Mouse (Mus musculus): Measurements from ENCODE around the gene Slc25a33. TPM values are rescaled to one million over a fixed set of nuclear protein-coding genes. Genes with fewer than 3 reads are reported as not detected.

Slc25a33 gene
- polyA plus RNA-seq, 1 experiment from 2014 or later = 21.8 TPM

DNA sequence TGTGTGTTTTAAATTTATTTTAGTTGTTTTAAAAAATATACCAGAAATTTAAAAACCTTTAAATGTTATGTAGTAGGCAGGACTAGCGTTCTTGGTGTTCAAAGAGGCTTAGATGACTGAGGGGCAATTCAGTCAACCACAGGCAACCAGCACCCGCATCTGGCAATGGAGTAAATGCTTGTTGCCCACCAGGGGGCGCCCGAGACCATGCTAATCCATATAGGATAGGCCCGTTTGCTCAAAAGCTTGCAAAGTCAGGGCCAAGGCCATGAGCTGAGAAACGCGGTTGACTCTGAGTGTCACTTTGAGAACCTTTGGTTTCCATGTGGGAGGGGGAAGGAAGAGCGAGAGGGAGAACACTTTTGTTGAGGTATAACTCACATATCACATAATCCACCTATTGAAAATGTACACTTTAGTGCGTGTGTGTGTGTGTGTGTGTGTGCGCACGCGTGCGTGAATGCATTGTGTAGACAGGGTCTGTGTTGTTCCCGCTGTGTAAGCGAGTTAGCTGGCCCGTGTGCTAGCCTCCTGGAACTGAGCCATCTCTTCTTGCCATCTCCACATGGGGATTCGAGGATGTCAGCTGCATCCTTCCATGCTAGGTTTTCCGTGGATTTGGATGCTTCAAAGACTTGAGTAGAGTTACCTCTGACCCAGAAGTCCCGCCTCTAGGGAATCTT, 32.8 kb upstream of the Slc25a33 start:
- H3K9me3 ChIP-seq = no peaks in the 10 kb centered on the region
- no peak overlapping the region for H3K4me2 ChIP-seq (replicated peaks)
- no peak overlapping the region for H3K9ac ChIP-seq (replicated peaks)
- no peak overlapping the region for H3K4me3 ChIP-seq
- H3K27ac ChIP-seq (replicated peaks) = no peak overlapping the region
- peaks cover 7% of the 10 kb centered on the region for H3K27me3 ChIP-seq
- ATAC-seq (replicated peaks) = peak; percentile 82
- no peaks in the 10 kb centered on the region for H3K36me3 ChIP-seq
- 0 out of 2 replicates have a peak, but pooled peaks cover 6% of the 10 kb centered on the region for H3K4me1 ChIP-seq
- 42% methylated on average over 19 of the region's 19 CpGs for WGBS

DNA sequence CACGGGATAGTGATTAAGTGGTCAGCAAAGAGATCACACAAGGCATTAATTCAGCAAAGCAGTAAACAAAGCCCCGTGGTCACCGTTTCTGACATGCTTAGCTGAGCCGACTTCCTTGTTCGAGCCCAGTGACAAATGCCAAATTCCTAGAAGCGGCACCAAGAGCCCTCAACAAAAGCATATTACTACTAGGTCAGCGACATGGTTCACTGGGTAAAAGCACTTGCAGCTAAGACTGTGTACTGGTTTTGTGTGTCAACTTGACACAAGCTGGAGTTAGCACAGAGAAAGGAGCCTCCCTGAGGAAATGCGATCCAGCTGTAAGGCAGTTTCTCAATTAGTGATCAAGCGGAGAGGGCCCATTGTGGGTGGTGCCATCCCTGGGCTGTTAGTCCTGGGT, 28.2 kb upstream of the Slc25a33 start:
- Histone ChIP-seq H3K9me3 (no peaks in the 10 kb centered on the region), H3K4me2 (replicated peaks) (no peak overlapping the region), H3K4me1 (no peaks in the 10 kb centered on the region), H3K9ac (replicated peaks) (no peak overlapping the region), H3K4me3 (no peak overlapping the region), H3K36me3 (no peaks in the 10 kb centered on the region), H3K27me3 (no peaks in the 10 kb centered on the region), H3K27ac (replicated peaks) (no peak overlapping the region)
- ATAC-seq (replicated peaks) = no peak
- WGBS = 19% methylated on average over 9 of the region's 9 CpGs

DNA sequence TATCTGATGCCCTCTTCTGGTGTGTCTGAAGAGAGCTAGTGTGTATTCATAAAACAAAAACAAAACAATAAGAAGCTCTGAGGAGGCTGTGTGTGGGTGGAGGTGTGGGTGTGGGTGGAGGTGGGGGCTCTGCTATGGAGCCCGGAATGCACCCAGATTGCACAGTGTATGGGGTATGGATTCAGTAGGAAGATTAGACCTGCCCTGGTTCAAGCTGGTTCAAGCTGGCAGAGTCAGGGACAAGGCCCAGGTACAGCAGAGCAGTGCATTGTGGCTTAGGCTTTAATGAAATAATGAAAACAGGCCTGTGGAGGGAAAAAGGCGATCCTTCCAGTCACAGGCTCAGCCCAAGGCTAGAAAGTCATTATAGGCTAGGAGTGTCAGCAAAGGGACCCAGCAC, 26.5 kb upstream of the Slc25a33 start:
- no peak overlapping the region for H3K27ac ChIP-seq (replicated peaks)
- ATAC-seq (replicated peaks) = no peak

DNA sequence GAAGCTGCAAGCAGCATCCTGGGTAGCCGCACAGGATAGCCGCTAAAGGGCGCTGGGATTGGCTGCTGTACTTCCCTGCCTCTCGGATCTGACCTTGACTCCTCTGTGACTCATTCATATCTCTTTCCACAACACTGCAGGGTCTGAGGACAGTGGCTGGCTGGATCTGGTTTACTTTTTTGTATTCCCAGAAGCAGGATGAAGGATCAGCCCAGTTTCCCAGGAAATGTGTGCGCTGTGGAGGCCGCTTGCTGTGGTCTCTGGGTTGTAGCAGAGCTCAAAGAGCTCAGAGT, 26.0 kb upstream of the Slc25a33 start:
- Histone ChIP-seq H3K4me3 (no peak overlapping the region), H3K27me3 (no peaks in the 10 kb centered on the region), H3K27ac (replicated peaks) (no peak overlapping the region), H3K9me3 (no peaks in the 10 kb centered on the region), H3K36me3 (no peaks in the 10 kb centered on the region), H3K4me2 (replicated peaks) (no peak overlapping the region), H3K9ac (replicated peaks) (no peak overlapping the region), H3K4me1 (no peaks in the 10 kb centered on the region)
- ATAC-seq (replicated peaks) = no peak
- WGBS = 91% methylated on average over 6 of the region's 6 CpGs

More for the DNA sequence above, 26.5 kb upstream of the Slc25a33 start:
- Histone ChIP-seq H3K27me3 (no peaks in the 10 kb centered on the region), H3K9me3 (no peaks in the 10 kb centered on the region), H3K36me3 (no peaks in the 10 kb centered on the region), H3K4me3 (no peak overlapping the region), H3K4me1 (no peaks in the 10 kb centered on the region), H3K9ac (replicated peaks) (no peak overlapping the region), H3K4me2 (replicated peaks) (no peak overlapping the region)
- 82% methylated on average over 2 of the region's 2 CpGs for WGBS

DNA sequence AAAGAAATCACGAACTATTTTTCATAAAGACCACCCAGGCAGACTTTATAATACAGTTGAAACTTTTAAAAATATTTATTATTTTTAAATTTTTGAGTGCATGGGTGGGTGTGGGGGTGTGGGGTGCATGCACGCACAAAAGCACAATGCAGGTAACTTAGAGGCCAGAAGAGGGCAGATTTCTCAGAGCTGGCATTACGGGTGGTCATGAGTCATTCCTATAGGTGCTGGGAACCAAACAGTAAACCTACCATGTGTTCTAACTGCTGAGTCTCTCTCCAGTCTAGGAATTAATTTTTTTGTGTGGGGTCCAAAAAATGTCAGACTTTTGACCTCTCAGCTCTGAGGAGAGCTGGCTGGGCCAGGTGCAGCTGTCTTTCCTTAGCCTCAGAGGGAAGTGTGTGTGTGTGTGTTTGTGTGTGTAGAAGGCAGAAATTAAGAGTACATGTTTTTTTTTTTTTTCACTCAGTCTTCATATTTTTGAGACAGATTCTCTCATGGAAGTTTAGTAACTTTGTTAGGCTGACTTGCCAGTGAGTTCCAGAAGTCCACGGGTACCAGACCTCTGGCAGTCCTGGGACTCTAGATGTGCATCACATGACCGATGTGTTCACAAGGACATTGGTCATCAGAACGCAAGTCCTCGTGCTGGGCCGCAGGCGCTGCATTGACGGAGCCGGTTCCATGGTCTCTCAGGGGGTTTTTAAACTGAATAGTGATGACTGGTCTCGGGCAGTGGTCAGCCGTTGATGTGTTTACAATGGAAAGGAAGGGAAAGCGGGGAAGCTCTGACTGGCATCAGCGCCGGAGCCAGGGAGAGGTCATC, 25.5 kb upstream of the Slc25a33 start:
- 88% methylated on average over 16 of the region's 16 CpGs for WGBS

DNA sequence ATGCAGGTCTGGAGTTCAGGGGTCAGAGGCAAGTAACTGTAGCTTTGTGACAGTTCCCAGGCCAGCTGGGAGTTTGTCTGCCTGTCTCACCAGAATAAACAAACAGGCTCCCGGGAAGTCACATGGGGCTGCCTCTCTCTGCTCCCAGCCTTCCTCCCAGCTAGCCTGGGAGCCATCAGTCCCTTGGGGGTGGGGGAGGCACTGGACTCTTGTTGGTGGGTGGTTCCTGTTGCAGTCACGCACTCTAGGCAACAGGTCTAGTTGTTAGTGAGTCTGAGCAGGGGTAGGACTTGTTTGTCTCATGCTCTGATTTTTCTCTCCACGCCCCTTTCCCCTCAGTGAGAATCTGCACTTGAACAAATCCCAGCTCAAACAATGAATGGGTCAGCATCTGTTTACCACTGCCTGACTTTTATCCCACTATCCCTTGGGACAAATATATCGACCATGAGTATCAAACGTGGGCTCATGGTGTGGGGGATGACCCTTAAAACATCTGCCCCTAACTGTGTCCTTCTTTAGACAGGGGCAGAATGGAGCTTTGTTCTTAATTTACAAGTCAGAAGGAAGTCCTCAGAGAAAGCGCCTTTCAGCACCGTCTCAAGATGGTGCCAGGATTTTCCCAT, 24.7 kb upstream of the Slc25a33 start:
- no peak for ATAC-seq (replicated peaks)
- Histone ChIP-seq H3K4me1 (no peaks in the 10 kb centered on the region), H3K4me3 (no peak overlapping the region), H3K4me2 (replicated peaks) (no peak overlapping the region), H3K9me3 (no peaks in the 10 kb centered on the region), H3K36me3 (no peaks in the 10 kb centered on the region), H3K27ac (replicated peaks) (no peak overlapping the region), H3K27me3 (no peaks in the 10 kb centered on the region), H3K9ac (replicated peaks) (no peak overlapping the region)
- 42% methylated on average over 7 of the region's 7 CpGs for WGBS

More for the DNA sequence above, 25.5 kb upstream of the Slc25a33 start:
- Histone ChIP-seq H3K9me3 (no peaks in the 10 kb centered on the region), H3K9ac (replicated peaks) (no peak overlapping the region), H3K4me2 (replicated peaks) (no peak overlapping the region), H3K4me3 (no peak overlapping the region), H3K27ac (replicated peaks) (no peak overlapping the region), H3K4me1 (no peaks in the 10 kb centered on the region), H3K27me3 (no peaks in the 10 kb centered on the region), H3K36me3 (no peaks in the 10 kb centered on the region)
- no peak for ATAC-seq (replicated peaks)

DNA sequence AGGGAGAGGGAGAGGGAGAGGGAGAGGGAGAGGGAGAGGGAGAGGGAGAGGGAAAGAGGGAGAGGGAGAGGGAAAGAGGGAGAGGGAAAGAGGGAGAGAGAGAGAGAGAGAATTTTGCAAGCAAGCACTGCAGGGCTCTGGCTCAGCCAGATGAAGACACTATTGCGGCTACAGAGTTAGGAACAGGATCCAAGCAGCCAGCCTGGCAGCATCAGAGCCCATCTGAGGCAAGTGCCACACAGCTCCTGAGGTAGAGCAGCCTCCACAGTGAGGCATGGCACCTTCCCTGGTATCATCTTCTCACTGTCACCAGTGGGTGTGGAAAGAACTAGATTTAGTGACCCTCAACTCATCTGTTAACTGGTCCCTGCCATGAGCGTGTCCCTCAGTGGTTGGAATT, 24.0 kb upstream of the Slc25a33 start:
- Histone ChIP-seq H3K36me3 (no peaks in the 10 kb centered on the region), H3K27ac (replicated peaks) (no peak overlapping the region), H3K27me3 (no peaks in the 10 kb centered on the region), H3K9ac (replicated peaks) (no peak overlapping the region), H3K4me3 (no peak overlapping the region), H3K4me2 (replicated peaks) (no peak overlapping the region), H3K9me3 (no peaks in the 10 kb centered on the region), H3K4me1 (no peaks in the 10 kb centered on the region)
- ATAC-seq (replicated peaks) = no peak
- 81% methylated on average over 2 of the region's 2 CpGs for WGBS

DNA sequence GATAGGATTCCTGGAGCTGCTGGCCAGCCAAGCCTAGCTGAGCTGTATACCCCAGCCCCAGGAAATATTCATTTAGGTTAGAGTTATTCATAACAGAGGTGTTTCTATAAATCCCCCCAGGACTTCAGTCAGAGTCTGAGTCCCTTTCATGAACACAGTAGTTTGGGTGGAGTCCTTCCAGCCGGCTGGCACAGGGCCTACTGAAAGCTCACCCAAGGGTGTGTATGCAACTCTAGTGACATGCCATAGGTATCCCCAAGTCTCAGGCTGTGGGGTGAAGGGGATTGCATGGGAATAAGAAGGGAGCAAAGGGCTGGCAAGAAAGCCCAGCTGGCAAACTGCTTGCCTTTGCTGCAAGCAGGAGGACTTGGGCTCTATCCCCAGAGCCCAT, 23.1 kb upstream of the Slc25a33 start:
- no peak overlapping the region for H3K27ac ChIP-seq (replicated peaks)
- WGBS = 88% methylated on average over 1 of the region's 1 CpGs
- H3K36me3 ChIP-seq = no peaks in the 10 kb centered on the region
- no peak overlapping the region for H3K4me3 ChIP-seq
- no peak overlapping the region for H3K4me2 ChIP-seq (replicated peaks)
- H3K9ac ChIP-seq (replicated peaks) = no peak overlapping the region
- no peaks in the 10 kb centered on the region for H3K4me1 ChIP-seq
- no peaks in the 10 kb centered on the region for H3K9me3 ChIP-seq
- H3K27me3 ChIP-seq = no peaks in the 10 kb centered on the region
- no peak for ATAC-seq (replicated peaks)

DNA sequence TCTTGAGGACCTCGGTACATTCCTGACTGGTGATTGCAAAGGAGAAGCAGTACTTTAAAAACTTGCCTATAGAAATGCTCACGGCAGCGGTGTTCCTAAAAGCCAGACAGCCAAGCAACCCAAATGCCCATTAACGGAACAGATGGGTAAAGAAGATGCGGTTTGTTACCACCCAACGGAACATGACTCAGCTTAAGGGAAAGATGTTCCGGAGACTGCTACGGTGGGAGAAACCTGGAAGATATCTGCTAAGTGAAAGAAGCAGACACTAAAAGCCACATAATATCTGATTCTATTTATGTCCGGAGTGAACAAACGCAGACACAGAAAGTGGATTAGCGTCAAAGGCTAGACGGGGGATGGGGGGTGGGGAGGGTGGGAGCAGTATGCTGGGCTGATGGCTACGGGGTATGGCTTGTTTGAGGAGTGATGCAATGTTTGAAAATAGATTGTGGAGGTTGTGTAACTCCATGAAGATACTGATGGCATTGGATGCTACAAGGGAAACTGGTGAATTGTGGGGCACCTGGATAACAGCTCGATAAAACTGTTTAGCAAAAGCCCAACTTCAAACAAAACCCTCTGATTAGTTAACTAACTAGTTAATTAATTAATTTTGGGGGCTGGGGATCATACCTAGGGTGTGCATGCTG, 22.6 kb upstream of the Slc25a33 start:
- Histone ChIP-seq H3K27me3 (no peaks in the 10 kb centered on the region), H3K4me3 (no peak overlapping the region), H3K9me3 (no peaks in the 10 kb centered on the region), H3K36me3 (no peaks in the 10 kb centered on the region), H3K4me2 (replicated peaks) (no peak overlapping the region), H3K4me1 (no peaks in the 10 kb centered on the region), H3K27ac (replicated peaks) (no peak overlapping the region), H3K9ac (replicated peaks) (no peak overlapping the region)
- ATAC-seq (replicated peaks) = no peak
- 69% methylated on average over 14 of the region's 14 CpGs for WGBS

DNA sequence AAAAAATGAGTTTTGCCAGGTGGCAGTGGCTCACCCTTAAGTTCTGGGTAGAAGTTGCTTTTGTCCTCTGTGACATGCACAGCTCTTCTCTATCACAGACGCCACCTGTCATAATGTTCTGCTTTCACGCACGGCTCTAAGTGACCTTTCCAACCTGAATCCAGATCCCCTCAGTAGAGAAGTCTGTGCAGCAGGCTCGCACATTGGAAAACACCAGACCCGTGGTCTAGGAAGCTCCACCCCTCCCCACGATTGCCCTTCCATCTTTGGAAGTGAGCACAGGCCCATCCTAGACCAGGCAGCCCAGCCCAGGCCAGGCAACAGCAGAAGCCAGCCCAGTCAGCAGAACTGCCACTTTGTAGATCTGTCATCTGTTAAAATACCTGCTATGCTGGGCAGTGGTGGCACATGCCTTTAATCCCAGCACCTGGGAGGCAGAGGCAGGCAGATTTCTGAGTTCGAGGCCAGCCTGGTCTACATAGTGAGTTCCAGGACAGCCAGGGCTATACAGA, 20.9 kb upstream of the Slc25a33 start:
- no peak for ATAC-seq (replicated peaks)
- H3K9me3 ChIP-seq = no peaks in the 10 kb centered on the region
- no peak overlapping the region for H3K4me3 ChIP-seq
- no peak overlapping the region for H3K4me2 ChIP-seq (replicated peaks)
- no peak overlapping the region for H3K27ac ChIP-seq (replicated peaks)
- H3K27me3 ChIP-seq = no peaks in the 10 kb centered on the region
- H3K4me1 ChIP-seq = no peaks in the 10 kb centered on the region
- H3K9ac ChIP-seq (replicated peaks) = no peak overlapping the region
- no peaks in the 10 kb centered on the region for H3K36me3 ChIP-seq
- 87% methylated on average over 7 of the region's 7 CpGs for WGBS

DNA sequence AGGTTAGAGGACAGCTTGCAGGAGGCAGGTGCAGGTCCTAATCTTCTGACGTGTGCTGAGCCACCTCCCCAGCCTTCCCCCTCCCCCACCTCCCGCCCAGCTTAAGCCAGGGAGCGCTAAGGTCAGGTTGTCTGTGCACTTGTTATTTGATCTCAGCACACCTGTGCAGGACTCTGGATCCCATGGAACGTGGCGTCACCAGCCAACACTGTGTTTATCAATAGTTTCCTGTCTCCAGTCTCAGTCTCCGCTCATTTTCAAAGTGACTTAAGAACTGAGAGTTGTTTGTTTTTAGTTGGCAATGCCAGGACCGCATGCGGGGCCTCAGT, 19.9 kb upstream of the Slc25a33 start:
- no peak overlapping the region for H3K9ac ChIP-seq (replicated peaks)
- no peaks in the 10 kb centered on the region for H3K36me3 ChIP-seq
- H3K9me3 ChIP-seq = no peaks in the 10 kb centered on the region
- H3K27me3 ChIP-seq = no peaks in the 10 kb centered on the region
- no peak overlapping the region for H3K27ac ChIP-seq (replicated peaks)
- no peak overlapping the region for H3K4me2 ChIP-seq (replicated peaks)
- WGBS = 54% methylated on average over 8 of the region's 8 CpGs
- no peak overlapping the region for H3K4me3 ChIP-seq
- no peak for ATAC-seq (replicated peaks)
- no peaks in the 10 kb centered on the region for H3K4me1 ChIP-seq
